Mouse (Mus musculus) liver, embryonic 11.5 days (tissue): ENCODE data around the gene Kl. TPM values are rescaled to one million over a fixed set of nuclear protein-coding genes. Genes with fewer than 3 reads are reported as not detected.

Experiments used
- ATAC-seq: fragments of 200-750 bp; cut with Nextera tagmentation; replicated peaks from 2 replicates; pipeline ENCODE4 v1.8.0; 2017; ENCODE audit warnings: moderate number of reproducible peaks, mild to moderate bottlenecking, moderate TSS enrichment, moderate library complexity; ENCODE audit not compliant: low FRiP score
- DNase-seq: peaks from one replicate; pipeline ENCODE4 v3.0.0-alpha.2; 2017; ENCODE audit warnings: low spot score
- H3K27ac ChIP-seq: fragments of 300-500 bp; sonication (generic); 2 replicates; pipeline ENCODE4 v1.5.1; 2014; ENCODE audit warnings: mild to moderate bottlenecking, low read depth, low read length, control low read depth
- H3K27me3 ChIP-seq: fragments of 300-500 bp; sonication (generic); replicated peaks from 2 replicates; pipeline ENCODE4 v1.6.1; 2014; ENCODE audit warnings: low read length, mixed read lengths; ENCODE audit not compliant: control insufficient read depth, insufficient read depth
- H3K36me3 ChIP-seq: fragments of 300-500 bp; sonication (generic); 2 replicates; pipeline ENCODE4 v1.6.1; 2014; ENCODE audit warnings: mild to moderate bottlenecking, low read length, moderate library complexity, mixed read lengths; ENCODE audit not compliant: control insufficient read depth, insufficient read depth
- H3K4me1 ChIP-seq: fragments of 300-500 bp; sonication (generic); replicated peaks from 2 replicates; pipeline ENCODE4 v1.6.1; 2014; ENCODE audit warnings: low read length, mixed read lengths; ENCODE audit not compliant: control insufficient read depth, insufficient read depth
- H3K4me2 ChIP-seq: fragments of 300-500 bp; sonication (generic); 2 replicates; pipeline ENCODE4 v1.6.1; 2014; ENCODE audit warnings: mild to moderate bottlenecking, control low read depth, moderate library complexity
- H3K4me3 ChIP-seq: fragments of 300-500 bp; sonication (generic); 2 replicates; pipeline ENCODE4 v1.5.1; 2014; ENCODE audit warnings: low read depth, low read length, control low read depth
- H3K9ac ChIP-seq: fragments of 300-500 bp; sonication (generic); 2 replicates; pipeline ENCODE4 v1.6.1; 2014; ENCODE audit warnings: low read depth, low read length, control low read depth
- H3K9me3 ChIP-seq: fragments of 300-500 bp; sonication (generic); 2 replicates; pipeline ENCODE4 v1.6.1; 2016; ENCODE audit warnings: low read length, inconsistent platforms, mixed read lengths; ENCODE audit not compliant: control insufficient read depth
- WGBS: fragments of 180-500 bp; shearing (Covaris S2); extraction: QIAGEN DNeasy Blood & Tissue Kit; methylation state at CpG from one replicate; pipeline ENCODE4 v1.1.7; 2014; 5-methylcytosine and 5-hydroxymethylcytosine counted together
- polyA plus RNA-seq: library from polyadenylated mRNA; unstranded; fragments of >200 nt; fragmentation: Nextera tagmentation; extraction: Ambion mirVana; gene quantifications from 2 replicates; pipeline ENCODE4 v1.2.1, GENCODE M21; 2014

Kl gene
- polyA plus RNA-seq, 1 experiment from 2014 or later = not detected

DNA sequence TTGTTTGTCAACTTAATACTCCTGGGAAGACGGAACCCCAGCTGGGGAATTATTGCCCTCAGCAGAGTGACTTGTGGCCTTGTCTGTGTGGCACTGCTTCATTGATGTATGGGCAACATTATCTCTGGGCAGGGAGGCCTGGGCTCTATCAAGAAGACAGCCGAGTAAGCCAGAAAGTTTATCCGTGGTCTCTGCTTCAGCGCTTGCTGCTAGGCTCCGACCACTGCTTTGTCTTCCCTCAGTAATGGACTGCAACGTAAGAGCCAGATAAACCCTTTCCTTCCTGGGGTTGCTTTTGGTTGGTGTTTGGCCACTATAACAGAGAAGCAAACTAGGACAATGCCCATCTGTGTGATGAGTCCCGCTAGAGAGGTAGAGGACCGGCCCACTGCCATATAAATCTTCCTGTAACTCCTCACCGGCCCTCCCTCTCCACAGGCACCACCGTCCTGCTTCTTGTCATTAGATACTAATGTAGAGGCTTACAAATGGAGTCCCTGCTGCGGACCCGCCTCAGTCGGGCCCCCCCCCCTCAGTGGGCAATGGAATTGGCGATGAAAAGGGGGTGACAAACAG, 25.1 kb downstream of the Kl start:
- no peak overlapping the region for H3K4me2 ChIP-seq
- 63% methylated on average over 14 of the region's 14 CpGs for WGBS
- H3K4me3 ChIP-seq = no peak overlapping the region
- no peak overlapping the region for H3K27ac ChIP-seq
- H3K27me3 ChIP-seq = no peaks in the 10 kb centered on the region
- ATAC-seq (no peak), DNase-seq (no peak)
- H3K4me1 ChIP-seq = no peaks in the 10 kb centered on the region
- no peak overlapping the region for H3K9ac ChIP-seq
- peaks cover 3% of the 10 kb centered on the region; the same call in 1 of the 2 replicates for H3K9me3 ChIP-seq
- H3K36me3 ChIP-seq = no peaks in the 10 kb centered on the region

DNA sequence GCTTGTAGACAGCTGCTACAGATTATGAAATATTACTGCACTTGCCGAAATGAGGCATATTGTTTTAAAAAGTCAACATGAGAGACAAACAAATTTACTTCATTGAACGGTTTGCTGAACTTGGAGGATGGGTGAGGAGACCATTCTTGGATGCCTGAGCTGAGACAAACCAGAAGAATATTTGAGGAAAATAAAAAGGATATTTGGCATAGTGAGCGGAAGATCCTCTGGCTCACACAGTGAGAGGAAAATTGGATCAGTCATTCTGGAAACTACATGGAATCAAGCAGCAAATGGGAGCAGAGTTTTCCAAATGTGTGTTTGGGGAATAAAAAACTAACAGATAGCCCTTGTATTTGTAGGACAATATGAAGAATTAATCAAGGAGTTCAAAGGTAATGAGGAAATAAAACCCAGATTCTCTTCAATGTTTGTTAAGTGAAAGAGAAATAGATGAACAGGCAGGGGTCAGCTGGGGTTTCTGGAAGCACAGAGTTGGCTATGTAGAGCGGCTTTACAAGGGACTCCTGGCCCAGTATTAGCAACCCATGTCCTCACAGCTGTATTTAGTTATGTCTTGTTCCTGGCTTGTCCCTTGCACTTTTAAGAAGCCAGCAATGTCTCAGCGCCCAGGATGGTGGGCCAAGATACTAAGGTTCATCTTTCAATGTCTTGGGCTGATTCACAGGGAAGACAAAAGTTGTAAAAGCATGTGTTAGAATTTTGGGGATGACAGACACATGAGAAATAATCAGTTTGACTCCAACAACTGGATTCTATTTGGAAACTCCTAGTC, 27.1 kb downstream of the Kl start:
- 79% methylated on average over 5 of the region's 5 CpGs for WGBS
- DNase-seq = no peak

GRCm38 (mm10) chr5:150982082-150982481, 29.7 kb downstream of the Kl start:
- 88% methylated on average over 2 of the region's 2 CpGs for WGBS
- Histone ChIP-seq H3K4me3 (no peak overlapping the region), H3K27me3 (no peaks in the 10 kb centered on the region), H3K36me3 (no peaks in the 10 kb centered on the region), H3K27ac (no peak overlapping the region), H3K4me2 (no peak overlapping the region), H3K4me1 (no peaks in the 10 kb centered on the region), H3K9me3 (peaks cover 3% of the 10 kb centered on the region; the same call in 1 of the 2 replicates), H3K9ac (no peak overlapping the region)
- DNase-seq (no peak), ATAC-seq (no peak)

More for the DNA sequence above, 27.1 kb downstream of the Kl start:
- ATAC-seq = no peak
- Histone ChIP-seq H3K27ac (no peak overlapping the region), H3K9me3 (peaks cover 3% of the 10 kb centered on the region; the same call in 1 of the 2 replicates), H3K4me1 (no peaks in the 10 kb centered on the region), H3K36me3 (no peaks in the 10 kb centered on the region), H3K4me2 (no peak overlapping the region), H3K27me3 (no peaks in the 10 kb centered on the region), H3K4me3 (no peak overlapping the region), H3K9ac (no peak overlapping the region)

- Histone ChIP-seq H3K9me3 (no peaks in the 10 kb centered on the region), H3K27ac (no peak overlapping the region), H3K4me3 (no peak overlapping the region), H3K4me1 (no peaks in the 10 kb centered on the region), H3K4me2 (no peak overlapping the region), H3K36me3 (no peaks in the 10 kb centered on the region), H3K27me3 (no peaks in the 10 kb centered on the region), H3K9ac (no peak overlapping the region)
- no peak for ATAC-seq
- DNase-seq = no peak
- 83% methylated on average over 7 of the region's 7 CpGs for WGBS
Measured at GRCm38 (mm10) chr5:150994096-150994495, 41.7 kb downstream of the Kl start.

GRCm38 (mm10) chr5:150996586-150996985, 44.2 kb downstream of the Kl start:
- 68% methylated on average over 2 of the region's 2 CpGs for WGBS
- no peak overlapping the region for H3K9ac ChIP-seq
- no peak overlapping the region for H3K4me2 ChIP-seq
- H3K36me3 ChIP-seq = no peaks in the 10 kb centered on the region
- no peaks in the 10 kb centered on the region for H3K27me3 ChIP-seq
- no peak overlapping the region for H3K27ac ChIP-seq
- no peak for DNase-seq
- H3K4me3 ChIP-seq = no peak overlapping the region
- ATAC-seq = no peak
- no peaks in the 10 kb centered on the region for H3K9me3 ChIP-seq
- H3K4me1 ChIP-seq = no peaks in the 10 kb centered on the region

GRCm38 (mm10) chr5:151001111-151001510, 48.7 kb downstream of the Kl start:
- Histone ChIP-seq H3K9me3 (no peaks in the 10 kb centered on the region), H3K4me1 (no peaks in the 10 kb centered on the region), H3K9ac (no peak overlapping the region), H3K4me3 (no peak overlapping the region), H3K27ac (no peak overlapping the region), H3K36me3 (no peaks in the 10 kb centered on the region), H3K27me3 (no peaks in the 10 kb centered on the region), H3K4me2 (no peak overlapping the region)
- WGBS = 83% methylated on average over 7 of the region's 7 CpGs
- ATAC-seq (no peak), DNase-seq (no peak)

DNA sequence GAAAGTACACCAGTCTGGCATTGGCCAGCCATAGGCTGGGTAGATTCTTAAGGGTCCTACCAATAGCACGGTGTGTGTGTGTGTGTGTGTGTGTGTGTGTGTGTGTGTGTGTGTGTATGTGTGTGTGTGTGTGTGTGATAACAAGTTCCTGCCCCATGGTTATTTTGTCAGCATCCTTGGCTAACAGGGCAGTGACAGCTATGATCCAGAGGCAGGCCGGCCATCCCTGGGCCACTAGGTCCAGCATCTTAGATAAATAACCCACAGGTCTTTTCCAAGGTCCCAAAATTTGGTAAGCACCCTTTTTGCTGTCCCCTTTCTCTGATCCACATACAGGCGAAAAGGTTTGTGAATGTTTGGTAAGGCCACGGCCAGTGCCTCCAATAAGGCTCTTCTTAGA, 49.6 kb downstream of the Kl start:
- no peak for ATAC-seq
- no peaks in the 10 kb centered on the region for H3K36me3 ChIP-seq
- H3K27ac ChIP-seq = no peak overlapping the region
- no peaks in the 10 kb centered on the region for H3K27me3 ChIP-seq
- no peak overlapping the region for H3K4me3 ChIP-seq
- no peaks in the 10 kb centered on the region for H3K9me3 ChIP-seq
- no peak for DNase-seq
- 92% methylated on average over 4 of the region's 4 CpGs for WGBS
- H3K4me1 ChIP-seq = no peaks in the 10 kb centered on the region
- H3K4me2 ChIP-seq = no peak overlapping the region
- no peak overlapping the region for H3K9ac ChIP-seq

DNA sequence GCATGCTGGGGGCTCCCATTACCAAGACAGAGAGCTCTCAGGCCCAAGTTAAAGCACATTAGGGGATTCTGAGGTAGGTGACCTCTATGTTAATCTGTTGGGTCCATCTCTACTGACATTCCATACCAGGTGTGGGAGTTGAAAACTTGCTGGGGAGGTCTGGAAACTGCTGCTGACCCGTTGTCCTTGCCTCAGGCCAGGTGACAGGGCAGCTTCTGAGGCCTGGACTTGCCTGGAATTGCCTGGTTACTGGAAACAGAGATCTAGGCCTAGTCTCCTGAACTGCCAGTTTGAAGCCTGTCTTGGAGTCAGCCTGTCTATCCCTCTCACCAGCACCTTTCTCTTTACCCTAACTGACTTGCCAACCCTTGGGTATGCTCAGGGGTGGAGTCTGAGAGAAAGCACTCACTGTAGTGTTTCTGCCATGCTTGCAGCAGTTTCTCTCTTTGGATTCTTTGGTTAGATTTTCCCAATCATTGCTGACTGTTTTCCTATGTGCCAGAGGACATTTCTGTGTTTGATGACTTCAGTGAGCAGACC, 51.9 kb downstream of the Kl start:
- H3K4me1 ChIP-seq = no peaks in the 10 kb centered on the region
- H3K9me3 ChIP-seq = no peaks in the 10 kb centered on the region
- H3K4me2 ChIP-seq = no peak overlapping the region
- WGBS = 78% methylated on average over 1 of the region's 1 CpGs
- no peak for DNase-seq
- H3K27me3 ChIP-seq = no peaks in the 10 kb centered on the region
- no peak overlapping the region for H3K27ac ChIP-seq
- no peak for ATAC-seq
- no peak overlapping the region for H3K4me3 ChIP-seq
- no peak overlapping the region for H3K9ac ChIP-seq
- no peaks in the 10 kb centered on the region for H3K36me3 ChIP-seq

DNA sequence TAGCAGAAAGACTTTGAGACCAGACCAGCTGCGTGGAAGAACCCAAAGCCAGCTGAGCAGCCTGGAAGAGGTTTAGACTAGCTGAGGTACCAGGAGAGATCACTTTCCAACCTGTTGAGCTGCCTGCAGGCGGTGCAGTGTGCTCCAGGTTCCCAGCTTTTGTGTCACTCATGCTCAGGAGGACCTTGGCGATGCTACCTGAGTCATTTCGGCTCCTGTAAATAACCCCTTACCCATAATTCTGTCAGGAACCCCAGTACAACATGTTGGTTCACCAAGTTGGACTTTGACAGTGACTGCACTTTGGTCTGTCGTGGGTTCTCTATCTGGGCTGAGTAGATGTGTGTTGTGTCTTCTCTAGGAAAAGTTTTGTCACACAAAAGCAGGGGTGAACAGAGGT, 66.0 kb downstream of the Kl start:
- 0 out of 2 replicates have a peak, but pooled peaks cover 3% of the 10 kb centered on the region for H3K9me3 ChIP-seq
- no peaks in the 10 kb centered on the region for H3K36me3 ChIP-seq
- no peak overlapping the region for H3K27ac ChIP-seq
- DNase-seq (no peak), ATAC-seq (no peak)
- no peaks in the 10 kb centered on the region for H3K27me3 ChIP-seq
- no peak overlapping the region for H3K4me3 ChIP-seq
- H3K4me1 ChIP-seq = no peaks in the 10 kb centered on the region
- whole genome bisulfite sequencing = 74% methylated on average over 5 of the region's 5 CpGs
- H3K9ac ChIP-seq = no peak overlapping the region
- H3K4me2 ChIP-seq = no peak overlapping the region
